Mouse (Mus musculus): Measurements from ENCODE around the gene Morn4. TPM values are rescaled to one million over a fixed set of nuclear protein-coding genes. Genes with fewer than 3 reads are reported as not detected.

Gene Morn4
- polyA plus RNA-seq, 1 experiment from 2014 or later = 20.1 TPM

- Histone ChIP-seq H3K4me3 (ENCODE audit: low read depth, low read length) (no peak overlapping the region), H3K9ac (ENCODE audit: low read depth, low read length) (no peak overlapping the region), H3K4me2 (ENCODE audit: low read depth, low read length) (no peak overlapping the region), H3K27ac (replicated peaks; ENCODE audit: low read depth, low read length) (no peak overlapping the region), H3K27me3 (replicated peaks; ENCODE audit: control insufficient read depth, insufficient read depth, low read length) (no peaks in the 10 kb centered on the region), H3K4me1 (ENCODE audit: control insufficient read depth, insufficient read depth, low read length) (peaks cover 23% of the 10 kb centered on the region), H3K36me3 (ENCODE audit: control insufficient read depth, insufficient read depth, low read length) (peaks cover 42% of the 10 kb centered on the region), H3K9me3 (ENCODE audit: control insufficient read depth, low read length) (no peaks in the 10 kb centered on the region)
- ATAC-seq (ENCODE audit: low read depth) (no peak), DNase-seq (ENCODE audit: low spot score) (no peak)
- WGBS = 90% methylated on average over 6 of the region's 6 CpGs
Measured at GRCm38 (mm10) chr19:42126219-42126605, 40.1 kb upstream of the Morn4 start.

GRCm38 (mm10) chr19:42125501-42126218 is 39.5 kb upstream of the Morn4 start:
- ATAC-seq (ENCODE audit: low read depth) (no peak), DNase-seq (ENCODE audit: low spot score) (no peak)
- WGBS = 87% methylated on average over 11 of the region's 11 CpGs
- Histone ChIP-seq H3K4me1 (ENCODE audit: control insufficient read depth, insufficient read depth, low read length) (peaks cover 23% of the 10 kb centered on the region), H3K27ac (replicated peaks; ENCODE audit: low read depth, low read length) (no peak overlapping the region), H3K36me3 (ENCODE audit: control insufficient read depth, insufficient read depth, low read length) (peaks cover 47% of the 10 kb centered on the region), H3K9me3 (ENCODE audit: control insufficient read depth, low read length) (no peaks in the 10 kb centered on the region), H3K4me3 (ENCODE audit: low read depth, low read length) (no peak overlapping the region), H3K9ac (ENCODE audit: low read depth, low read length) (no peak overlapping the region), H3K27me3 (replicated peaks; ENCODE audit: control insufficient read depth, insufficient read depth, low read length) (no peaks in the 10 kb centered on the region), H3K4me2 (ENCODE audit: low read depth, low read length) (no peak overlapping the region)

- no peak overlapping the region for H3K27ac ChIP-seq (replicated peaks; ENCODE audit: low read depth, low read length)
- WGBS = 89% methylated on average over 13 of the region's 13 CpGs
- H3K4me3 ChIP-seq (ENCODE audit: low read depth, low read length) = no peak overlapping the region
- no peak overlapping the region for H3K4me2 ChIP-seq (ENCODE audit: low read depth, low read length)
- no peak overlapping the region for H3K9ac ChIP-seq (ENCODE audit: low read depth, low read length)
- H3K9me3 ChIP-seq (ENCODE audit: control insufficient read depth, low read length) = no peaks in the 10 kb centered on the region
- peaks cover 57% of the 10 kb centered on the region for H3K36me3 ChIP-seq (ENCODE audit: control insufficient read depth, insufficient read depth, low read length)
- H3K4me1 ChIP-seq (ENCODE audit: control insufficient read depth, insufficient read depth, low read length) = peaks cover 14% of the 10 kb centered on the region
- no peaks in the 10 kb centered on the region for H3K27me3 ChIP-seq (replicated peaks; ENCODE audit: control insufficient read depth, insufficient read depth, low read length)
- DNase-seq (ENCODE audit: low spot score) = no peak
- no peak for ATAC-seq (ENCODE audit: low read depth)
Measured at GRCm38 (mm10) chr19:42124684-42125083, 38.5 kb upstream of the Morn4 start.

- H3K9me3 ChIP-seq (ENCODE audit: control insufficient read depth, low read length) = no peaks in the 10 kb centered on the region
- H3K4me2 ChIP-seq (ENCODE audit: low read depth, low read length) = no peak overlapping the region
- H3K27ac ChIP-seq (replicated peaks; ENCODE audit: low read depth, low read length) = no peak overlapping the region
- no peaks in the 10 kb centered on the region for H3K27me3 ChIP-seq (replicated peaks; ENCODE audit: control insufficient read depth, insufficient read depth, low read length)
- WGBS = 95% methylated on average over 8 of the region's 8 CpGs
- DNase-seq (ENCODE audit: low spot score) (no peak), ATAC-seq (ENCODE audit: low read depth) (no peak)
- H3K36me3 ChIP-seq (ENCODE audit: control insufficient read depth, insufficient read depth, low read length) = peaks cover 98% of the 10 kb centered on the region
- H3K4me3 ChIP-seq (ENCODE audit: low read depth, low read length) = no peak overlapping the region
- no peaks in the 10 kb centered on the region for H3K4me1 ChIP-seq (ENCODE audit: control insufficient read depth, insufficient read depth, low read length)
- no peak overlapping the region for H3K9ac ChIP-seq (ENCODE audit: low read depth, low read length)
Measured at GRCm38 (mm10) chr19:42120451-42120850, 34.3 kb upstream of the Morn4 start.

GRCm38 (mm10) chr19:42118596-42118995 is 32.4 kb upstream of the Morn4 start:
- no peak overlapping the region for H3K9ac ChIP-seq (ENCODE audit: low read depth, low read length)
- H3K9me3 ChIP-seq (ENCODE audit: control insufficient read depth, low read length) = no peaks in the 10 kb centered on the region
- no peak overlapping the region for H3K4me2 ChIP-seq (ENCODE audit: low read depth, low read length)
- no peaks in the 10 kb centered on the region for H3K4me1 ChIP-seq (ENCODE audit: control insufficient read depth, insufficient read depth, low read length)
- no peak for ATAC-seq (ENCODE audit: low read depth)
- H3K27ac ChIP-seq (replicated peaks; ENCODE audit: low read depth, low read length) = no peak overlapping the region
- H3K4me3 ChIP-seq (ENCODE audit: low read depth, low read length) = no peak overlapping the region
- no peak for DNase-seq (ENCODE audit: low spot score)
- peaks cover 94% of the 10 kb centered on the region for H3K36me3 ChIP-seq (ENCODE audit: control insufficient read depth, insufficient read depth, low read length)
- H3K27me3 ChIP-seq (replicated peaks; ENCODE audit: control insufficient read depth, insufficient read depth, low read length) = no peaks in the 10 kb centered on the region
- WGBS = 81% methylated on average over 5 of the region's 5 CpGs

GRCm38 (mm10) chr19:42118142-42118541 is 32.0 kb upstream of the Morn4 start:
- no peak overlapping the region for H3K4me3 ChIP-seq (ENCODE audit: low read depth, low read length)
- no peaks in the 10 kb centered on the region for H3K9me3 ChIP-seq (ENCODE audit: control insufficient read depth, low read length)
- H3K27me3 ChIP-seq (replicated peaks; ENCODE audit: control insufficient read depth, insufficient read depth, low read length) = no peaks in the 10 kb centered on the region
- H3K27ac ChIP-seq (replicated peaks; ENCODE audit: low read depth, low read length) = no peak overlapping the region
- H3K36me3 ChIP-seq (ENCODE audit: control insufficient read depth, insufficient read depth, low read length) = peaks cover 94% of the 10 kb centered on the region
- no peak overlapping the region for H3K4me2 ChIP-seq (ENCODE audit: low read depth, low read length)
- WGBS = 94% methylated on average over 9 of the region's 9 CpGs
- H3K4me1 ChIP-seq (ENCODE audit: control insufficient read depth, insufficient read depth, low read length) = no peaks in the 10 kb centered on the region
- no peak overlapping the region for H3K9ac ChIP-seq (ENCODE audit: low read depth, low read length)
- ATAC-seq (ENCODE audit: low read depth) (no peak), DNase-seq (ENCODE audit: low spot score) (no peak)

GRCm38 (mm10) chr19:42115783-42116335 is 29.7 kb upstream of the Morn4 start:
- no peaks in the 10 kb centered on the region for H3K4me1 ChIP-seq (ENCODE audit: control insufficient read depth, insufficient read depth, low read length)
- H3K9ac ChIP-seq (ENCODE audit: low read depth, low read length) = no peak overlapping the region
- WGBS = 89% methylated on average over 4 of the region's 4 CpGs

GRCm38 (mm10) chr19:42104681-42105080 is 18.5 kb upstream of the Morn4 start:
- ATAC-seq (ENCODE audit: low read depth) = no peak
- H3K4me2 ChIP-seq (ENCODE audit: low read depth, low read length) = no peak overlapping the region
- H3K4me3 ChIP-seq (ENCODE audit: low read depth, low read length) = no peak overlapping the region
- no peaks in the 10 kb centered on the region for H3K27me3 ChIP-seq (replicated peaks; ENCODE audit: control insufficient read depth, insufficient read depth, low read length)
- no peak overlapping the region for H3K27ac ChIP-seq (replicated peaks; ENCODE audit: low read depth, low read length)
- no peaks in the 10 kb centered on the region for H3K9me3 ChIP-seq (ENCODE audit: control insufficient read depth, low read length)
- DNase-seq (ENCODE audit: low spot score) = no peak
- peaks cover 50% of the 10 kb centered on the region for H3K36me3 ChIP-seq (ENCODE audit: control insufficient read depth, insufficient read depth, low read length)
- 97% methylated on average over 9 of the region's 9 CpGs for WGBS
- no peaks in the 10 kb centered on the region for H3K4me1 ChIP-seq (ENCODE audit: control insufficient read depth, insufficient read depth, low read length)
- H3K9ac ChIP-seq (ENCODE audit: low read depth, low read length) = no peak overlapping the region

More at GRCm38 (mm10) chr19:42115783-42116335, 29.7 kb upstream of the Morn4 start:
- H3K36me3 ChIP-seq (ENCODE audit: control insufficient read depth, insufficient read depth, low read length) = peaks cover 74% of the 10 kb centered on the region
- no peaks in the 10 kb centered on the region for H3K9me3 ChIP-seq (ENCODE audit: control insufficient read depth, low read length)
- H3K27me3 ChIP-seq (replicated peaks; ENCODE audit: control insufficient read depth, insufficient read depth, low read length) = no peaks in the 10 kb centered on the region
- no peak overlapping the region for H3K4me2 ChIP-seq (ENCODE audit: low read depth, low read length)
- no peak overlapping the region for H3K27ac ChIP-seq (replicated peaks; ENCODE audit: low read depth, low read length)
- H3K4me3 ChIP-seq (ENCODE audit: low read depth, low read length) = no peak overlapping the region
- DNase-seq (ENCODE audit: low spot score) (no peak), ATAC-seq (ENCODE audit: low read depth) (no peak)

GRCm38 (mm10) chr19:42099406-42099805 is 13.2 kb upstream of the Morn4 start:
- H3K4me2 ChIP-seq (ENCODE audit: low read depth, low read length) = no peak overlapping the region

More at GRCm38 (mm10) chr19:42099406-42099805, 13.2 kb upstream of the Morn4 start:
- H3K9ac ChIP-seq (ENCODE audit: low read depth, low read length) = no peak overlapping the region
- ATAC-seq (ENCODE audit: low read depth) (no peak), DNase-seq (ENCODE audit: low spot score) (no peak)
- no peak overlapping the region for H3K27ac ChIP-seq (replicated peaks; ENCODE audit: low read depth, low read length)
- WGBS = 68% methylated on average over 3 of the region's 3 CpGs
- no peaks in the 10 kb centered on the region for H3K27me3 ChIP-seq (replicated peaks; ENCODE audit: control insufficient read depth, insufficient read depth, low read length)
- H3K9me3 ChIP-seq (ENCODE audit: control insufficient read depth, low read length) = no peaks in the 10 kb centered on the region
- no peak overlapping the region for H3K4me3 ChIP-seq (ENCODE audit: low read depth, low read length)
- H3K36me3 ChIP-seq (ENCODE audit: control insufficient read depth, insufficient read depth, low read length) = peaks cover 27% of the 10 kb centered on the region
- H3K4me1 ChIP-seq (ENCODE audit: control insufficient read depth, insufficient read depth, low read length) = no peaks in the 10 kb centered on the region

Measured in embryonic facial prominence, embryonic 14.5 days (tissue).